Mouse (Mus musculus) midbrain, embryonic 12.5 days (tissue): ENCODE results near the gene Vmn1r1. TPM values are rescaled to one million over a fixed set of nuclear protein-coding genes. Genes with fewer than 3 reads are reported as not detected.

Experiments used
- ATAC-seq: fragments of 200-750 bp; cut with Nextera tagmentation; 2 replicates; pipeline ENCODE4 v1.8.0; 2017; ENCODE audit warnings: low read depth, moderate TSS enrichment, moderate library complexity; ENCODE audit not compliant: low FRiP score
- H3K27ac ChIP-seq: fragments of 300-500 bp; sonication (generic); replicated peaks from 2 replicates; pipeline ENCODE4 v1.5.1; 2016; ENCODE audit warnings: mild to moderate bottlenecking
- H3K27me3 ChIP-seq: fragments of 300-500 bp; sonication (generic); 2 replicates; pipeline ENCODE4 v1.6.1; 2016; ENCODE audit warnings: mild to moderate bottlenecking
- H3K36me3 ChIP-seq: fragments of 300-500 bp; sonication (generic); 2 replicates; pipeline ENCODE4 v1.6.1; 2016
- H3K4me1 ChIP-seq: fragments of 300-500 bp; sonication (generic); 2 replicates; pipeline ENCODE4 v1.6.1; 2016
- H3K4me2 ChIP-seq: fragments of 300-500 bp; sonication (generic); replicated peaks from 2 replicates; pipeline ENCODE4 v1.6.1; 2016; ENCODE audit warnings: mild to moderate bottlenecking, moderate library complexity
- H3K4me3 ChIP-seq: fragments of 300-500 bp; sonication (generic); 2 replicates; pipeline ENCODE4 v1.5.1; 2016; ENCODE audit warnings: mild to moderate bottlenecking
- H3K9ac ChIP-seq: fragments of 300-500 bp; sonication (generic); replicated peaks from 2 replicates; pipeline ENCODE4 v1.6.1; 2016; ENCODE audit warnings: mild to moderate bottlenecking, moderate library complexity
- H3K9me3 ChIP-seq: fragments of 300-500 bp; sonication (generic); 2 replicates; pipeline ENCODE4 v1.6.1; 2016; ENCODE audit warnings: mild to moderate bottlenecking
- WGBS: fragments of 180-500 bp; shearing (Covaris S2); methylation state at CpG from one replicate; pipeline ENCODE4 v1.1.7; 2016; 5-methylcytosine and 5-hydroxymethylcytosine counted together
- polyA plus RNA-seq: library from polyadenylated mRNA; unstranded; fragments of >200 nt; fragmentation: Nextera tagmentation; extraction: Ambion mirVana; gene quantifications from 2 replicates; pipeline ENCODE4 v1.2.1, GENCODE M21; 2016

Gene Vmn1r1
- polyA plus RNA-seq, 1 experiment from 2014 or later = not detected

DNA sequence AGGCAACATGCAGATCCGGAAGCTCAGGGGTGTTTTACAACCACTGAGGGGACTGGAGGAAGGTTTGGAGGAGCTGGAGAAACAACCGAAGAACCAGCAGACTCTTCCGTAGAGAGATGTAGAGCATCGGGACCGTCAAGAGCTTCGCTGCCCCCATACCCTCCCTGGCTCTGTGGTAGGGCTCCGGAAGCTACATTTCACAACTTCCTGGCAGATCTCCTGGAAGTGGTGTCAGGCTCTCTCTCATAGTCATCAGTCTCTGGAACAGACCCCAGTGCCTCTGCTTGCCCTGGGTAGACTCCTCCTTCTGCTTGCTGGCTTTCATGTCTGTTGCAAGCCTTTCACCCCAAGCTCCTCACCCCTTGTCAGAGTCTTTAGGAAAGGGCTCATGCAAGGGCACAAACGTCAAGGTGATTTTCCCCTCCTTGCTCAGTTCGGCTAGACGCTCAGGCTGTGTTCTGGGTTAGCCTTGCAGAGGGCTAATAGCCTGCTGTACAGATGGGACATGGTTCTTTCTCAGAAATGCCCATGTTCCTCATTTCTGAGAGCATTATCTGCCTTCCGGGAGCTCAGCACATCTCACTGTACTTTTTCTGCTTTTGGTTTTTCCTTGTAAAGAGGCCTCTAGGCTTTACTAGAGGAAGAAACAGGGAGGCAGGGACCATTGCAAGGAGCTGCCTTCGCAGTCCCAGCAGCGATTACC, 55.7 kb downstream of the Vmn1r1 start:
- H3K4me2 ChIP-seq = no peak overlapping the region
- H3K36me3 ChIP-seq = no peaks in the 10 kb centered on the region
- no peak overlapping the region for H3K27ac ChIP-seq
- no peak for ATAC-seq
- H3K9me3 ChIP-seq = no peaks in the 10 kb centered on the region
- no peak overlapping the region for H3K9ac ChIP-seq
- H3K4me1 ChIP-seq = peaks cover 5% of the 10 kb centered on the region
- 84% methylated on average over 13 of the region's 13 CpGs for WGBS
- peaks cover 3% of the 10 kb centered on the region; the same call in 1 of the 2 replicates for H3K27me3 ChIP-seq
- H3K4me3 ChIP-seq = no peak overlapping the region

DNA sequence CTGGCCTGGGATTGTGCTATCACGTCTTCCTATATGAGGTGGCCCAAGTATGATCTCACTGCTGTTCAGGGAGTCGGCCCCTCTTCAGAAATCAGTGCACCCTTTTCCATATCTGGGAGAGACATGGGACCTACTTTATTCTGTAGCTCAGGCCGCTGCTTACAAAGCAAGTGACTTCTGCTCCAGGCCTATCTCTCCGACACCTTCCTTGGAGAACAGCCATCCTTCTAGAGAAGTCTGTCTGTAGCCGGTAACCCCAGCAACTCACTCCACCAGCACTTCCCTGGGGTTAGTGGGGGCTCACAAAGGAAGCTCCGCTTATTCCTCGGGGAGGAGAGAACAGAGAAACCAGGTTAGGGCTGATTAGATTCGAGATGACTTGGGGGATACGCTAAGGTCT, 57.0 kb downstream of the Vmn1r1 start:
- H3K9me3 ChIP-seq = no peaks in the 10 kb centered on the region
- H3K27me3 ChIP-seq = no peaks in the 10 kb centered on the region
- H3K9ac ChIP-seq = no peak overlapping the region
- H3K4me1 ChIP-seq = peaks cover 9% of the 10 kb centered on the region
- no peaks in the 10 kb centered on the region for H3K36me3 ChIP-seq
- H3K27ac ChIP-seq = no peak overlapping the region
- ATAC-seq = no peak
- 85% methylated on average over 9 of the region's 9 CpGs for WGBS
- H3K4me2 ChIP-seq = no peak overlapping the region
- no peak overlapping the region for H3K4me3 ChIP-seq

DNA sequence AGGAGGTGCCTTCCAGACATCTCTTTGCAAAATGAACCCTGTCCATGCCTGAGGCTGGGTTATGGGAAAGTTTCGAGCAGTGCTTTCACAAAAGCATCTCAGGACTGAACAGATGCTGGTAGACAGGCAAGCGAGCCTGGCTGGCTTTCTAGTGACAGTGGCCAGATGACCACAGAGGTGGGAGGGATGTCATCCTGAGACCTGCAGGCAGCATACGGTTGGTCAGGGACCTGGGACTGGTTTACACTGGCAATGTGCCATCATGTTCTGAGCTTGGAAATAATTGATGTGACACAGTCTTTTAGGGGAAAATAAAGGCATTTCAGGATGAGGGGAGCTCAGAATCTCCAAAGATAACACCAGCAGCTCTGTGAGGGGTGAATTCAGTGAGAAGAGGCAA, 59.3 kb downstream of the Vmn1r1 start:
- Histone ChIP-seq H3K9me3 (no peaks in the 10 kb centered on the region), H3K36me3 (no peaks in the 10 kb centered on the region), H3K4me2 (no peak overlapping the region), H3K4me1 (peaks cover 9% of the 10 kb centered on the region), H3K27me3 (no peaks in the 10 kb centered on the region), H3K9ac (no peak overlapping the region), H3K4me3 (no peak overlapping the region), H3K27ac (no peak overlapping the region)
- ATAC-seq = no peak
- WGBS = 66% methylated on average over 3 of the region's 3 CpGs

Other genes with a start within 250 kb of the Vmn1r1 start
- 41.4 and 42.1 TPM in 2 replicates for gene Enah, start 144.5 kb downstream of the Vmn1r1 start, polyA plus RNA-seq
- 143 and 146 TPM in 2 replicates for gene Srp9, start 39.7 kb downstream of the Vmn1r1 start, polyA plus RNA-seq
- 60.5 and 62.3 TPM in 2 replicates for gene Degs1, start 118.3 kb upstream of the Vmn1r1 start, polyA plus RNA-seq
- gene Fbxo28, start 177.1 kb upstream of the Vmn1r1 start, polyA plus RNA-seq = 32.9 and 36.4 TPM in 2 replicates
- gene Trp53bp2, start 244.7 kb upstream of the Vmn1r1 start, polyA plus RNA-seq = 29.6 and 35.2 TPM in 2 replicates